ENCODE assay signal across 23 mouse cellular contexts in the genomic region with DNA sequence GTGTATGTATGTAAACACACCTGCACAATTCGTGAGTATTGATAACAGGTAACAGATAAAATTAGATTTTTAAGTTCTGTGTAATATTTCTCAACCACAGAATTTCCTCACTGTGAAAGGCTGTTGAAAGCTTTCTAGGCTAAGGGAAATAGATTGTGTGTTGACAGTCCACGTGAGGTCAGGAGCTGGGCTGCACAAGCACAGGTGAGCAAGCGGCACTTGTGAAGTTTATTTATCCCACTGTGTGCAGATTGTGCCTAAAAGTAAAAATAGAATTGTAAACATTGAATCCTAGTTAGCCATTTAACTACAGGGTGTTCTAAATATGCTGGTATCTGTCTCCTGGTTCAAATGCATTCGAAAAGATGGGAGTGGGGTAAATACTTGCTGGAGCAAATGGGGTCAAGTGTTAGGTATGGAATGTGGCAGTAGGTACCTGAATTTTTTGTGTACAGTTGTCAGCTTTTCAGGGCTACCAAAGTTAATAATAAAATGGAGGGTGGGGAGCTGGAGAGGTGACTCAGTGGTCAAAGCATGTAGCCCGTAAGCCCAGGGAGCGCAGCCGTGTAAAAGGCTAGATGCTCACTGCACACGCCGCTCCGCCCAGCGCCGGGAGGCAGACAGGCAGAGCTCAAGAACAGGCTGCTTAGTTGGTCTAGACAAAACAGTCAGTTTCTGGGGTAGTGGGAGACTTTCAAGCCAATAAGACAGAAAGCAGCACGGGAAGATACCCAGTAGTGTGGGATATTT.
DNase-seq lines count a peak whose midpoint lies in the region; ATAC-seq lines count a peak whose summit lies in the region.
"Had no signal": no experiment of that assay in that cellular context is flagged by ENCODE, and none has a peak within 500 bp of the region (broad histone marks: within the 10 kb centered on the region; RNA-seq: fewer than 3 reads in every experiment).

No protein-coding gene starts in this region.

- H3K27me3 ChIP-seq in heart, embryonic 13.5 days (replicated peaks): no peaks in the 10 kb centered on the region
- no peaks in the 10 kb centered on the region for H3K27me3 ChIP-seq in liver, embryonic 15.5 days
- H3K27me3 ChIP-seq in liver, embryonic 16.5 days (ENCODE audit: control insufficient read depth, insufficient read depth, low read depth, low read length): no peaks in the 10 kb centered on the region
- H3K27me3 ChIP-seq: forebrain, embryonic 13.5 days; heart, embryonic 12.5 days; hindbrain, embryonic 12.5 days; limb, embryonic 13.5 days; midbrain, embryonic 12.5 days; neural tube, embryonic 12.5 days had no signal

- DNase-seq in heart, adult 9 months (ENCODE audit: low spot score in 2 of 2): no peak
- DNase-seq in liver: no peak
- peak; percentile 10 for DNase-seq in lung, postnatal 10 days
- DNase-seq in frontal cortex, postnatal 36 days (ENCODE audit: low spot score in 2 of 2): no peak
- DNase-seq: adrenal gland, postnatal 14 days; cerebellum, adult 8-10 months; cerebellum, postnatal 36 days; heart, postnatal 14 days; right cerebral cortex, postnatal 25 days; spleen, adult 18-20 months; thymus, postnatal 14 days had no signal

- H3K9me3 ChIP-seq in heart, embryonic 13.5 days: no peaks in the 10 kb centered on the region
- no peaks in the 10 kb centered on the region for H3K9me3 ChIP-seq in liver, embryonic 15.5 days (replicated peaks)
- no peaks in the 10 kb centered on the region for H3K9me3 ChIP-seq in liver, embryonic 16.5 days (replicated peaks; ENCODE audit: control insufficient read depth, low read length)
- H3K9me3 ChIP-seq: forebrain, embryonic 13.5 days; heart, embryonic 12.5 days; hindbrain, embryonic 12.5 days; limb, embryonic 13.5 days; midbrain, embryonic 12.5 days; neural tube, embryonic 12.5 days had no signal

- no peak overlapping the region for H3K9ac ChIP-seq in heart, embryonic 13.5 days
- no peak overlapping the region for H3K9ac ChIP-seq in liver, embryonic 15.5 days
- no peak overlapping the region for H3K9ac ChIP-seq in liver, embryonic 16.5 days (ENCODE audit: low read depth, low read length)
- H3K9ac ChIP-seq: forebrain, embryonic 13.5 days; heart, embryonic 12.5 days; hindbrain, embryonic 12.5 days; limb, embryonic 13.5 days; midbrain, embryonic 12.5 days; neural tube, embryonic 12.5 days had no signal

- H3K4me1 ChIP-seq in heart, embryonic 13.5 days: peaks cover 25% of the 10 kb centered on the region
- H3K4me1 ChIP-seq in liver, embryonic 15.5 days (replicated peaks): 0 out of 2 replicates have a peak, but pooled peaks cover 3% of the 10 kb centered on the region
- H3K4me1 ChIP-seq in liver, embryonic 16.5 days (ENCODE audit: control insufficient read depth, low read depth, low read length): peaks cover 3% of the 10 kb centered on the region
- H3K4me1 ChIP-seq: neural tube, embryonic 12.5 days had no signal

- ATAC-seq in heart, embryonic 13.5 days (ENCODE audit: extremely low read depth, insufficient number of reproducible peaks, low FRiP score, low TSS enrichment): no peak
- peak; percentile 58 for ATAC-seq in liver, embryonic 15.5 days (ENCODE audit: insufficient read depth)
- peak; percentile 68 for ATAC-seq in liver, embryonic 16.5 days (ENCODE audit: low read depth)
- ATAC-seq in cerebellum, adult (ENCODE audit: insufficient number of reproducible peaks, low FRiP score, low TSS enrichment): no peak
- ATAC-seq: forebrain, embryonic 13.5 days; intestine, postnatal 0 days had no signal

- no peak overlapping the region for H3K4me2 ChIP-seq in heart, embryonic 13.5 days
- H3K4me2 ChIP-seq in liver, embryonic 15.5 days: no peak overlapping the region
- H3K4me2 ChIP-seq in liver, embryonic 16.5 days (ENCODE audit: low read depth, low read length): no peak overlapping the region
- H3K4me2 ChIP-seq: forebrain, embryonic 13.5 days; heart, embryonic 12.5 days; hindbrain, embryonic 12.5 days; limb, embryonic 13.5 days; midbrain, embryonic 12.5 days; neural tube, embryonic 12.5 days had no signal

- no peaks in the 10 kb centered on the region for H3K36me3 ChIP-seq in heart, embryonic 13.5 days
- H3K36me3 ChIP-seq in liver, embryonic 15.5 days (replicated peaks): no peaks in the 10 kb centered on the region
- H3K36me3 ChIP-seq in liver, embryonic 16.5 days (ENCODE audit: control insufficient read depth, insufficient read depth): no peaks in the 10 kb centered on the region
- H3K36me3 ChIP-seq: heart, embryonic 12.5 days; hindbrain, embryonic 12.5 days; limb, embryonic 13.5 days; midbrain, embryonic 12.5 days; neural tube, embryonic 12.5 days had no signal

- no peak overlapping the region for H3K4me3 ChIP-seq in heart, embryonic 13.5 days
- no peak overlapping the region for H3K4me3 ChIP-seq in liver, embryonic 15.5 days (replicated peaks)
- no peak overlapping the region for H3K4me3 ChIP-seq in liver, embryonic 16.5 days (ENCODE audit: low read depth, low read length)
- H3K4me3 ChIP-seq: forebrain, embryonic 13.5 days; heart, embryonic 12.5 days; hindbrain, embryonic 12.5 days; layer of hippocampus, adult 2 months; limb, embryonic 13.5 days; midbrain, embryonic 12.5 days; neural tube, embryonic 12.5 days had no signal

- WGBS in heart, embryonic 13.5 days: 86% methylated on average over 13 of the region's 13 CpGs
- WGBS in liver, embryonic 15.5 days (ENCODE audit: insufficient replicate concordance): 77% methylated on average over 13 of the region's 13 CpGs
- WGBS in liver, embryonic 16.5 days (ENCODE audit: insufficient replicate concordance): 79% methylated on average over 13 of the region's 13 CpGs

- 0 out of 2 replicates have a peak overlapping the region, but pooled peaks have one; percentile 28 for H3K27ac ChIP-seq in heart, embryonic 13.5 days (replicated peaks)
- H3K27ac ChIP-seq in liver, embryonic 15.5 days (replicated peaks): no peak overlapping the region
- H3K27ac ChIP-seq in liver, embryonic 16.5 days (ENCODE audit: low read length): no peak overlapping the region
- H3K27ac ChIP-seq: forebrain, embryonic 13.5 days; hindbrain, embryonic 12.5 days; layer of hippocampus, adult 2 months; limb, embryonic 13.5 days; midbrain, embryonic 12.5 days; neural tube, embryonic 12.5 days had no signal

Comparison
In these comparisons a context has a peak if more than half of its experiments do, and no peak if none do; other contexts are left out.
1. ATAC-seq: peak in liver, embryonic 15.5 days (single experiment) and liver, embryonic 16.5 days (single experiment); none in heart, embryonic 13.5 days (single experiment) and cerebellum, adult (single experiment).